Mouse (Mus musculus) heart, embryonic 16.5 days (tissue): ENCODE results near the gene Anks1b. TPM values are rescaled to one million over a fixed set of nuclear protein-coding genes. Genes with fewer than 3 reads are reported as not detected.

ENCODE experiments used
- ATAC-seq: fragments of 200-750 bp; cut with Nextera tagmentation; replicated peaks from 2 replicates; pipeline ENCODE4 v1.8.0; 2017; ENCODE audit warnings: moderate number of reproducible peaks; ENCODE audit not compliant: insufficient read depth, low FRiP score; ENCODE audit errors: extremely low read depth
- H3K27ac ChIP-seq: fragments of 300-500 bp; sonication (generic); 2 replicates; pipeline ENCODE4 v1.5.1; 2014; ENCODE audit warnings: mild to moderate bottlenecking, low read length, control low read depth, moderate library complexity
- H3K27me3 ChIP-seq: fragments of 300-500 bp; sonication (generic); 2 replicates; pipeline ENCODE4 v1.6.1; 2014; ENCODE audit warnings: low read length, mixed read lengths; ENCODE audit not compliant: control insufficient read depth, insufficient read depth
- H3K36me3 ChIP-seq: fragments of 300-500 bp; sonication (generic); 2 replicates; pipeline ENCODE4 v1.6.1; 2014; ENCODE audit not compliant: control insufficient read depth, insufficient read depth
- H3K4me1 ChIP-seq: fragments of 300-500 bp; sonication (generic); 2 replicates; pipeline ENCODE4 v1.6.1; 2014; ENCODE audit warnings: low read length, mixed read lengths; ENCODE audit not compliant: control insufficient read depth, insufficient read depth
- H3K4me2 ChIP-seq: fragments of 300-500 bp; sonication (generic); 2 replicates; pipeline ENCODE4 v1.6.1; 2014; ENCODE audit warnings: low read depth, mild to moderate bottlenecking, control low read depth, low read length
- H3K4me3 ChIP-seq: fragments of 300-500 bp; sonication (generic); 2 replicates; pipeline ENCODE4 v1.5.1; 2014; ENCODE audit warnings: mild to moderate bottlenecking, control low read depth, low read length
- H3K9ac ChIP-seq: fragments of 300-500 bp; sonication (generic); 2 replicates; pipeline ENCODE4 v1.6.1; 2014; ENCODE audit warnings: low read length, control low read depth
- H3K9me3 ChIP-seq: fragments of 300-500 bp; sonication (generic); replicated peaks from 2 replicates; pipeline ENCODE4 v1.6.1; 2016; ENCODE audit warnings: low read length; ENCODE audit not compliant: control insufficient read depth
- WGBS: fragments of 180-500 bp; shearing (Covaris S2); extraction: QIAGEN DNeasy Blood & Tissue Kit; methylation state at CpG from one replicate; pipeline ENCODE4 v1.1.7; 2014; 5-methylcytosine and 5-hydroxymethylcytosine counted together
- polyA plus RNA-seq: library from polyadenylated mRNA; unstranded; fragments of >200 nt; fragmentation: Nextera tagmentation; extraction: Ambion mirVana; gene quantifications from 2 replicates; pipeline ENCODE4 v1.2.1, GENCODE M21; 2015

Anks1b gene
- polyA plus RNA-seq, 1 experiment from 2014 or later, result 0.13 TPM

GRCm38 (mm10) chr10:90842398-90842797 lies 969.1 kb downstream of the Anks1b start:
- H3K27me3 ChIP-seq, result no peaks in the 10 kb centered on the region
- H3K9me3 ChIP-seq, result 0 out of 2 replicates have a peak, but pooled peaks cover 3% of the 10 kb centered on the region
- H3K9ac ChIP-seq, result no peak overlapping the region
- WGBS, result 67% methylated on average over 2 of the region's 2 CpGs
- H3K4me2 ChIP-seq, result no peak overlapping the region
- no peaks in the 10 kb centered on the region for H3K36me3 ChIP-seq
- no peak overlapping the region for H3K4me3 ChIP-seq
- no peaks in the 10 kb centered on the region for H3K4me1 ChIP-seq
- no peak for ATAC-seq
- H3K27ac ChIP-seq, result no peak overlapping the region

GRCm38 (mm10) chr10:90851077-90851476 lies 977.8 kb downstream of the Anks1b start:
- WGBS, result 83% methylated on average over 6 of the region's 6 CpGs
- Histone ChIP-seq H3K9ac (no peak overlapping the region), H3K4me3 (no peak overlapping the region), H3K27me3 (no peaks in the 10 kb centered on the region), H3K4me1 (no peaks in the 10 kb centered on the region), H3K4me2 (no peak overlapping the region), H3K36me3 (no peaks in the 10 kb centered on the region), H3K27ac (no peak overlapping the region), H3K9me3 (no peaks in the 10 kb centered on the region)
- ATAC-seq, result no peak

- WGBS, result 75% methylated on average over 11 of the region's 11 CpGs
- ATAC-seq, result no peak
These were observed 978.7 kb downstream of the Anks1b start for GRCm38 (mm10) chr10:90851999-90852398.

GRCm38 (mm10) chr10:90852432-90852831 lies 979.1 kb downstream of the Anks1b start:
- Histone ChIP-seq H3K27ac (no peak overlapping the region), H3K36me3 (no peaks in the 10 kb centered on the region), H3K27me3 (no peaks in the 10 kb centered on the region), H3K4me1 (no peaks in the 10 kb centered on the region), H3K9ac (no peak overlapping the region), H3K9me3 (no peaks in the 10 kb centered on the region), H3K4me3 (no peak overlapping the region), H3K4me2 (no peak overlapping the region)
- ATAC-seq, result no peak
- WGBS, result 72% methylated on average over 7 of the region's 7 CpGs

More at GRCm38 (mm10) chr10:90851999-90852398, 978.7 kb downstream of the Anks1b start:
- no peaks in the 10 kb centered on the region for H3K36me3 ChIP-seq
- H3K9me3 ChIP-seq, result no peaks in the 10 kb centered on the region
- no peak overlapping the region for H3K4me2 ChIP-seq
- no peaks in the 10 kb centered on the region for H3K4me1 ChIP-seq
- H3K4me3 ChIP-seq, result no peak overlapping the region
- H3K9ac ChIP-seq, result no peak overlapping the region
- no peak overlapping the region for H3K27ac ChIP-seq
- H3K27me3 ChIP-seq, result no peaks in the 10 kb centered on the region

GRCm38 (mm10) chr10:90856668-90857067 lies 983.4 kb downstream of the Anks1b start:
- Histone ChIP-seq H3K36me3 (no peaks in the 10 kb centered on the region), H3K27ac (no peak overlapping the region), H3K4me3 (no peak overlapping the region), H3K27me3 (no peaks in the 10 kb centered on the region), H3K9ac (no peak overlapping the region), H3K4me2 (no peak overlapping the region), H3K4me1 (no peaks in the 10 kb centered on the region), H3K9me3 (no peaks in the 10 kb centered on the region)
- ATAC-seq, result no peak
- WGBS, result 41% methylated on average over 4 of the region's 4 CpGs

- no peaks in the 10 kb centered on the region for H3K36me3 ChIP-seq
- H3K4me1 ChIP-seq, result no peaks in the 10 kb centered on the region
- 76% methylated on average over 19 of the region's 19 CpGs for WGBS
- H3K27me3 ChIP-seq, result no peaks in the 10 kb centered on the region
- H3K4me2 ChIP-seq, result no peak overlapping the region
- H3K4me3 ChIP-seq, result no peak overlapping the region
- H3K27ac ChIP-seq, result no peak overlapping the region
- H3K9ac ChIP-seq, result no peak overlapping the region
- no peak for ATAC-seq
- H3K9me3 ChIP-seq, result no peaks in the 10 kb centered on the region
These were observed 986.6 kb downstream of the Anks1b start for GRCm38 (mm10) chr10:90859665-90860523.

GRCm38 (mm10) chr10:90863881-90864598 lies 990.7 kb downstream of the Anks1b start:
- no peak overlapping the region for H3K4me2 ChIP-seq
- WGBS, result 14% methylated on average over 10 of the region's 10 CpGs
- H3K4me1 ChIP-seq, result no peaks in the 10 kb centered on the region
- H3K36me3 ChIP-seq, result no peaks in the 10 kb centered on the region
- no peak overlapping the region for H3K9ac ChIP-seq
- ATAC-seq, result no peak
- H3K9me3 ChIP-seq, result no peaks in the 10 kb centered on the region
- no peak overlapping the region for H3K27ac ChIP-seq
- H3K27me3 ChIP-seq, result no peaks in the 10 kb centered on the region
- H3K4me3 ChIP-seq, result no peak overlapping the region

GRCm38 (mm10) chr10:90864599-90864889 lies 991.2 kb downstream of the Anks1b start:
- Histone ChIP-seq H3K4me2 (no peak overlapping the region), H3K27me3 (no peaks in the 10 kb centered on the region), H3K4me1 (no peaks in the 10 kb centered on the region), H3K9ac (no peak overlapping the region), H3K36me3 (no peaks in the 10 kb centered on the region), H3K9me3 (no peaks in the 10 kb centered on the region), H3K4me3 (no peak overlapping the region), H3K27ac (no peak overlapping the region)
- WGBS, result 14% methylated on average over 3 of the region's 3 CpGs
- ATAC-seq, result no peak

GRCm38 (mm10) chr10:90873204-90873603 lies 999.9 kb downstream of the Anks1b start:
- Histone ChIP-seq H3K27me3 (no peaks in the 10 kb centered on the region), H3K36me3 (no peaks in the 10 kb centered on the region), H3K27ac (no peak overlapping the region), H3K4me3 (no peak overlapping the region), H3K4me1 (no peaks in the 10 kb centered on the region), H3K9me3 (no peaks in the 10 kb centered on the region; the same call in 1 of the 2 replicates), H3K4me2 (no peak overlapping the region), H3K9ac (no peak overlapping the region)
- ATAC-seq, result no peak
- 84% methylated on average over 5 of the region's 5 CpGs for WGBS
